Mouse (Mus musculus) retina, postnatal 1 day (tissue): ENCODE measurements around the gene Sptb.

Source experiments
- DNase-seq: peaks from one replicate; pipeline ENCODE4 v3.0.0-alpha.2; 2012

Gene Sptb

DNA sequence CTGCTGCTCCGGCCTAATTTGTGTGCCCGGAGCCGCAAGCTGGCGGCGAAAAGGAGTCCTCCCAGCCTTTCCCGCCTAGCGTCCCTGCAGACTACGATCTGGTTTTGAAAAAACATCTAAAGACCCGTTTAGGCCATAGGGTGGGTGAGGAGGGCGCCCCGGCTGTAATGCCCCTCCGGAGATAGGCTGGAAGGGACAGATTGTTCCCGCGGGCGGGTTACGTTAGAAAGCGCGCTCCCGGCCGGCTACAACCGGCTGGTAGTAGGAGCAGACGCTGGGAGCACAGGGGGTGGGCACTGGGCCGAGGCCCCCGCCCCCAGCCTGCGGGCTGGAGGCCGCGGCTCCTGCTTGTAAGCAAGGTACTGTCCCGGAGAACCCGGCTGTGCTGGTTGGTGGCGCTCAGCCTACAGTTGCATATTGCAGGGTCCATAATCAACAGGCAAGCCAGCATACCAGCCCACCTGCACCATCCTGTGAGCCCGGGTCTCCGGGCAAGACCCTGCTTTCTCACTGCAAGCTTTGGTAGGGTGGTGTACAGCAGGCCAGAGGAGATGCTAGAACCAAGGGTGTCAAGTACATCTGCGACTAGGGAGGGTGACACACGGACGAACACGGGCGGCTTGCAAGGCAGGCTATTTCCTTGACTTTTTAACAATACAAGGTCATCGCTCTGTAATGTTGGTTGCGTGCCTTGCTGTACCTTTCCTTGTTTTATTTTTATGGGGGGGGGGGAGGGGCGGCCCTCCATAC is at the start of gene Sptb:
Gene Sptb, minus strand, starts transcription at position 197 of the 750 bp plus-strand sequence.
- peak; percentile 79 for DNase-seq

DNA sequence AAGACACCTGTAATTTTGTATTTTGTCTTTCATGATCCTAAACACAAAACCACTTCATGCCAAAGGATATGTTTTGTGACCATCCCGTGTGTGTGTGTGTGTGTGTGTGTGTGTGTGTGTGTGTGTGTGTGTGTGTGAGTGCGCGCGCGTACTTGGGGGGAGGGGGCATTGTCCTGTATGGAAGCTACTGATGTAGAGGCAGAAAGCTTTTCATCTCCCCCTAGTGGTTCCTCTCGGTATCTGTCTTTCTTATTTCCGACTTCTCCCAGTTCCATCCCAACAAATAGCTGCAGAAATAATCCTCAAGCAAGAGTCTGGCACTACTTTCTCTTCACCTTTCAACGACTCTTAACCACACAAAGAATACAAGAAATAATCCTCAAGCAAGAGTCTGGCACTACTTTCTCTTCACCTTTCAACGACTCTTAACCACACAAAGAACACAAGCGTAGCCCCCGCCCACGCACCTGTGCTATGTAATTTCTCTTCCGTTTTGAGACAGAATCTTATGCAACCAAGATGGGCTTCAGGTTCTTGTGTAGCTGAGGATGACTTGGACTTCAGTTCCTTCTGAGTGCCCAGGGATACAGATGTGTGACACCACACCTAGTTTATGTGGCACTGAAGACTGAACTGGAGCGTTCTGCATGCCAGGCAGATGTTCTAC is 42.4 kb upstream of the Sptb start:
- DNase-seq = peak; percentile 83

DNA sequence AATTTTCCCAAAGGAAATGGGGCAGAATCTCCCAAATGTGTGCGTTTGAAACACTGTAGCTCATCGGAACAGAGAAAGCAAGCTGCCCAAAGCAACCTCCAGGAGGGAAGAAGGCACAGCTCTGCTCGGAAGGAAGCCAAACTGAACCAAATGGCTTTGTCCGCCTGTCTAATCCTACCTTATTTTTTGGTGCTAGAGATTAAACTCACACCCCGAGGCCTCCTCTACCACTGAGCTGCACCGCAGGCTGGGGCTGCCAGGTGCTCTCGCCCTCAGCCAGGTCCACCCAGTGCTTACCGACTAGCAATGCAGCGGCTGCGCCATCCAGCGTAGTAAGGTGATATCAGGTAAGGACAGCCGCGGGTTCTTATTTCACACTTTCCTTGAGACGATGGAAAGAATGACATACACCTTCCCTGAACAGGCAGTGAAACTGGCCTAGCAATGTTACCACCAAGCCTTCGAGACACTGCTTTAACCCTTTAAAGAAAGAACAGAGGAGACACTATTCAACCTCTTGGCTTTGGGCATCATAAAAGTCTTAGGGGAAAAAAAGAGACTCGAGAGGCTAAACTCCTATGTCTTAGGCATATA is 40.6 kb upstream of the Sptb start:
- DNase-seq = no peak

DNA sequence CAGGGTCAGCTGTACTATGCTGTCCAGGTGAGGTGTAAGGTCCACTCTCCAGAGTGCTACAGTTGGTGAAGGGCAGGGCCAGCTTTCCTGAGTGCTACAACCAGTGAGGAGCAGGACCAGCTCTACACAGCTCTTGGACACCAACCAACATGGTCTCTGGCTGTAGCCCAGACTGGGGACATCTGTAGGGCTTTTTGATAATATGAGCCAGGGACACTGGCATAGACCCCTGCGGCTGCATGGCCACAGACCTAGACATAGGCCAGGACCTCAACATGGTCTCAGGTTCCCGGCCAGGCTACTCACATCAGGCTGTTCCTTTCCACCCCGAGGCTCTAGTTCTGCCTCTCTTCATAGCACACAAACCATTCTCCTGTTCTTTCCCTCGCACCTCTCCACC is 17.6 kb upstream of the Sptb start:
- DNase-seq = no peak

DNA sequence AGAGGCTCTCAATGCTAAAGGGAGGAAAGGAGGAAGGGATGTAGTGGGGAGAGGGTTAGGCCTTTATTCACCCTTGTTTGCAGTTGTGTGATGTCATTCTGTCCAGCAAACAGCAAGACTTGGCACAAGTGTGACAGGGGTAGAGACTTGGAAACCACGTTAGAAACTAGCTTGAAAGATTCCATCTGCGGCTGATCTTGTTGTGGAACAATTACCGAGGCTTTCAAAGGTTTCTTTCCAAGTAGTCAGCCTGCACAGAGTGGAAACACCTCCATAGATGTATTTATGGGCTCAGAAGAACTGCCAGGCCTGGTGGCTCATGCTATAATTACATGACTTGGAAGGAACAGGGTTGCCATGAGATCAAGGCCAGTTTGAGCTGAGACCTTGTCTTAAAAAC is 11.7 kb upstream of the Sptb start:
- no peak for DNase-seq

DNA sequence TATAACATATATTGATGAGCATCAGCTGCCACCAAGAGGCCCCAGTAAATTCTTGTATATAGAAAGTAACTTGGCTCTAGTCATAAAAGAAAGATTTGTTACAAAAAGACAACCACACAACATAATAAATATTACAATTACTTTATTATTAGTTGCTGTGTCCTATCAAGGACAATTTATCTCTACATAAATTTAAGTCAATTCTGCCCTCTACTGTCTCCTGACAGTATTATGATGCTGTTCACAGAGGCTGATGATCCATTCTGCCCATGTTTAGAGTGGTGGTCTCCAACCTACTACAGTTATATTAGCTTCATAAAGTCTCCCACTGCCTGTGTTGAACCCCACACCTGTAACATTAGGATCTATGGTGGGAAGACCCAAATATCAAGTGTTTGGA is 10.2 kb upstream of the Sptb start:
- DNase-seq = peak; percentile 27

DNA sequence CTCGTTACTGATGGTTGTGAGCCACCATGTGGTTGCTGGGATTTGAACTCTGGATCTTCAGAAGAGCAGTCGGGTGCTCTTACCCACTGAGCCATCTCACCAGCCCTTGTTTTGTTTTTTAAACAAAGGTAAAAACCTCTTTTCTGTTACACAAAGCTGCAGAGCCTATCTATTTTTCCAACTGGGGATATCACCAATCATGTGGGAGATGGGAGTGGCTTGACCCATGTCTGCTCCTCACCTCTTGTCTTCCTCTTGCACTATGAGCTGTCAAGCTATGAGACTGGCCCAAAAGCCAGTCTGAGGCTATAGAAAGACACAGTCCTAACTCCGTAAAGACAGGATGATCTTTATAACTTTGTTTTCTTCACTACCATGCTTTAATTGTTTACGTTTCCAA is 8.0 kb upstream of the Sptb start:
- DNase-seq = no peak

DNA sequence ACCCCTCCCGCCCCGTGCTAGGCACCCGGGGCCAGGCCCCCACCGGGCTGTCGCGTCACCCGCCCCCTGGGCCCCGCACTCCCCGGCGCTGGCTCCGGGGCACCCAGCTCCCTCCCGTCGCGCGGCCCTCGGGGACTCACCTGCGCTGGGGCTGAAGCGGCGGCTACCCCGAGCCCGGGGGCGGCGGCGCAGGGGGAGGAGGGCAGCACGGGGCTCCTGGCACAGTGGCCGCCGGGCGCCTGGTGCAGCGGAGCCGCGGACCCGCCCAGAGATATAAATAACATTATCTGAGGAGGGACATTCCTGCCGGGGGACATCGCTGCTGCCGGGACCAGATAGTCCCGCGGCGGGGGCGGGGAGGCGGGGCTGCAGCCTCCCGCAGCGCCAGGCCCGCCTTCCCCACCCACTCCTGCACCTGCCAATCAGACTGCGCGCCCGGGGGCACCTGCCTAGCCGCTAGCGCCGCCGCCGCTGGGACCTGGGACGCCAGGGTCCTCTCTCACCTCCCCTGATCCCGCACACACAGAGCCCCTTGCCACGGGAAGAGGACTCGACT is 474 bp downstream of the Sptb start:
- peak; percentile 76 for DNase-seq

DNA sequence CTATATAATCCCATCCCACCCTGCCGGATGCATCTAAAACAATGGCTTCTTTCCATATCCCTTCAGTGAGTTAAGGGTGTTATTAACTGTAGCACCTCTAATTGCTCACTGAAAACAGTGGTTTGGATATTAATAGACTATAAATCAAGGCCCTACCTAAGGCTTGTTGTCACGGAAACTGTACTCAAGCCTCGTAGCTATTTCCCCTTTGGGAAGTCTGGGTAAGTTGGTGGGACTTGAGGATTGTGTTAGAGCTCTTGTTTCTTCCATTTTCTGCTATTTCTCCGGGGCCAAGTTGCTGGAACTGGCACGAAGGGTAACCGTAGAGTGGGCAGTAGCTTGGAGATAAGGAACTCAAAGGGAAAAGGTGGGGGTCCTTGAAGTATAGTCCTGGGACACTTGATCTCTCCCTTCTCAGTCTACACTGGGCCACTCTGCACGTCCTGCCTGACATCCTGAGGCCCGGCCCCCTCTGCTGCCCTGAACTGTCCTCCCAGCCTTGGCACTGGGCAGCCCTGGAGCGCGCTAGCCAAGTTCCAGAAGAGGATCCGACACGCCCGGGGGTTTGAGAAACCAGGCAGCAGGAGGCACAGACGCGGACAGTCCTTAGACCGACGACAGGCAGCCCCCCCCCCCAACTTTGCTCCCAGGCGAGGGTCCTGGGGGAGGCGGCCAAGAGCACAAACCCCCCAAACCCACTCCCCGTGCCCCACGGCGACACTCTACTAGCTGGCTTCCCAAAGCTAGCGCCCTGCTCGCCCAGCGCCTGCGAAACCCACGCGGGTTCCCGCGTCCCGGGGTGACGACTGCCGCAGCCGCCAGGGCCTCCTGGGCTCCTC is 1.2 kb downstream of the Sptb start:
- no peak for DNase-seq

DNA sequence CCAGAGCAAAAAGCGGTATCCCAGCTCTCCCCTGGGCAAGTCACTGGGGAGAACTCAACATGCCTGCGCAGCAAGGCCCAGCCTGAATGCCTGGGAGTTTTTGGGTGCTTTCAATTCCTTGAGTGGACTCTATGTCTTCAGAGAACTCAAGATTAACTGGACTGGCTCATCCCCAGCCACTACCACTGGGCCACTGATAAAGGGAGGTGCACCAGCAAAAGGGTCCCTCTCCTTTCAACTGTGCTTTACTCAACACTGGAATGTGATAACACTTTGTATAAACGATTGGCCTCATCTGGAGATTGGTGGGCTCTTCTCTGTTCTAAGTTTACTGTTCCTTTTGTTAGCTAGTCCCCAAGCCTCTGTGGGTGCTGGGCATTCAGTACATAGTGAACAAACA is 2.2 kb downstream of the Sptb start:
- no peak for DNase-seq

DNA sequence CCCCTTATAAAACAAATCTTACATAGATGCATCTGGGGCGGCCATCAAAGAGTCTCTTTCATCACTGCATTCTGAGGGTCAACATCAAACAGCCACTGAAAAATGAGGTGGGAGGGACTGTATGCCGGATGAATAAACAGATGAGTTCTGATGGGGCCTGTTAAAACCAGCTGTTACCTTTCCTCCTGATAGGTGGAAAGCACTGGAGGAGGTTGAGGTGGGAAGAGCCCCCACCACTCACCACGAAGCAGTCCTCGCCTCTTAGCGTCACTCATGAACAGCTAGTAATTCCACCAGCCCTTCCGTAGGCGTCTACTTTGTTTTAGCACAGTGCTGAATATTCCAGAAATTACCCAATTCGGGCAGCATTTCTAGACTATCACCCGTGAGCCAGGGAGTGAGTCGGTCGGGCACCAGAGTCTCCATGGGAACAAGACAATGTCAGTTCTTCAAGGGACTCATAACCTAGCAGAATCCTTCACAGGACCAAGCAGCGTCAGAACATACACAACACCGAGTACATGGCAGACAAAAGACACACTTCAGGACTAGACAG is 13.9 kb downstream of the Sptb start:
- no peak for DNase-seq

DNA sequence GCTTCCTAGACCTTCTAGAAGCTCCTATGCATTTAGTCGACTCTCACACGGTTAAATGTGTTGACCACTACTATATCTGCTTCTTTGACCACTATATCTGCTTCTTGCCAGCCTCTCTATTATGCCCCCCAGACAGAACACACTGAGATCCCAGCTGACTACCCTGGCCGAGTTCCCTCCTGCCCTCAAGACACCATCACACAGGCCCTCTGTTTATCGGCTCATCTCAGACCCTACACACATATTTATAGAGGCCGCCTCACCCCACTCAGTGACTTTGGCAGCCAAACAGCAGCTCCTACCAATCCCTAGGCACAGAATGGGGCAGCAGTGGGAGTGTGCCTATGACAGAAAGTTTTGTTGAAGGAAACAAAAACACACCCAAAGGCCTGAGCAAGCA is 14.6 kb downstream of the Sptb start:
- DNase-seq = no peak

DNA sequence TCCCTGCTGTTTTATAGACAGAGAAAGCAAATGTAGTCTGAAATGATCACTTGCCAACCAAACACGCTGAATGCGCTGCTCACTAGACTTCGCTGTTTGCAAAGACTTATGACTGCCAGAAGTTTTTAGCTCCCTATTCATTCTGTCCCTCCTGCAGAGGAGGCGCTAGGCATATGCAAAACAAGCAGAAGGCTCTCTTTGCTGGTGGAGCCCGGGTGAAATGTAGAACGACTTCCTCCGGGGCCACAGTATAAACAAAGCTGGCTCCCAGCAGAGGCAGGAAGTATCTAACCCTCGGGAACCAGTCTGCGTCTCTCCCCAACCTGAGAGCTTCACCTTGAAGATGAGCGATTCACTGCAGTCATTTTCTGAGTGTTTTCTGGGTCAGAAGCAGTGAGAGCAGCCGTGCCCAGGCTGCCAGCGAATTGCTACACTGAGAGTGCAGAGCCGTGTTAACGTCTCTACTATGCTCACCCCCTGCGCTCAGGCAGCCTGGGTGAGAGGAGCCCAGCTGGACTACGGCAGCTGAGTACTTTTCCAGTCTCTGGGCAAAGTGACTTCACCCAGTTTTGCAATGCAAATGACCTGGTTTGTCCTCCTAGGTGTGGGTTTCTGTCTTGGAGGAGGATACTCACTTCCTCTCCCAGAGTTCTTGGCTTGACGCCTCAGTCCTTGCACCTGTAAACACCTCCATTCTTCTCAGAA is 15.4 kb downstream of the Sptb start:
- peak; percentile 62 for DNase-seq

DNA sequence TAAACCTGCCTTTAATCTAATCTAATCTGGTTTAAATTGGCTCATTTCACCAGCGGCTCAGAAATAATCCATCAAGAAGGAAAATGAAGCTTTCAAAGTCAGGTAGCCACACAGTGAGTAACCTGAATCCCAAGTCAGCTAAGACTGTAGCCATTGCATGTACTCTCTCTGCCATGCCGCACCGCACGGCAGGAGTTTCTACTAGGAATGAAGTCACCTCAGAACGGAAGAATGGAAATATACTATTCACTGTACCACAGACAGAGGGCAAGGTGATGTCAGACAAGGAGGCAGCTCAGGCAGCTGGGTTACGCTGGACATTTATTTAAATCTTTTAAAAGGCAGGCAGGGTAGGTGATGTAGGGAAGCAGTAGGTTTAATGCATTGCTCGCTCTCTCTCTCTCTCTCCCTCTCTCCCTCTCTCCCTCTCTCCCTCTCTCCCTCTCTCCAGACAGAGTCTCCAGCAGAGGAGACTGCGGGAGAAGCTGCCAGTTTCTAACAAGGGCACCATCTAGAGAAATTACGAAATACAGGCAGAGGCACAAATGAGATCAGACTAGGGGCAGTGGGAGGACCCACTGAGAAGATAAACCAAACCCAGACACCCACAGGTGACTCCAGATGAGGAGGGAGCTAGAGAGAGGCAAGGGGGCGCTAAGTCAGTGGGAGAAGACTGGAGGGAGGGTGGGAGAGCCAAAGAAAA is 22.7 kb downstream of the Sptb start:
- DNase-seq = no peak

DNA sequence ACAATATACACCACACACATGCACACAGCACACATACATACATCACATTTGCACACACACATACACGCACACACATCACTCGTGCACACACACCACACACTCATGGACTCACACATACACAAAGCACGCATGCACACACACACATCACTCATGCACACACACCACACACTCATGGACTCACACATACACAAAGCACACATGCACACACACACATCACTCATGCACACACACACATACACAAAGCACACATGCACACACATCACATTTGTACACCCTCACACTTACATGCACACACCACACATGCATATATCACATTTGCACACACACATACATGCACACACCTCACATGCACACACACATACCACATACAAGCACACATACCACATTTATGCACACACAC is 24.7 kb downstream of the Sptb start:
- no peak for DNase-seq

DNA sequence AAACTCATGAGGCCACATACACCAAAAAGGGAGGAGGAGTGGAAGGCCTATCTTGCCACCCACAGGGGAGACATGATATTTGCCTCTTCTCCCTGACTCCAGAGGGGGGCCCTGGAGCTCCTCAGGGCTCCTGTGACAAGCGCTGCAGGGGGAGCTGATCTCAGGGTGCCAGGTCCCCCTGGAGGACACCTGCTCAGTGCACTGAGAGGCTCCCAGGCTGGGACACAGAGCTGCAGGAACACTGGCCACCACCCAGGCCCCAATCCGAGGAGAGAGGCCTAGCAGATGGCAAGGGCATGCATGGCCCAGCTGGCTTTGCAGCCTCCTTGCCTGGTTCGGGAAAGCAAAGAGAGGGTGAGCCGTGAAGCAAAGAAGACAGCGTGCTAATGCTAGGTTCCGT is 25.9 kb downstream of the Sptb start:
- DNase-seq = no peak

DNA sequence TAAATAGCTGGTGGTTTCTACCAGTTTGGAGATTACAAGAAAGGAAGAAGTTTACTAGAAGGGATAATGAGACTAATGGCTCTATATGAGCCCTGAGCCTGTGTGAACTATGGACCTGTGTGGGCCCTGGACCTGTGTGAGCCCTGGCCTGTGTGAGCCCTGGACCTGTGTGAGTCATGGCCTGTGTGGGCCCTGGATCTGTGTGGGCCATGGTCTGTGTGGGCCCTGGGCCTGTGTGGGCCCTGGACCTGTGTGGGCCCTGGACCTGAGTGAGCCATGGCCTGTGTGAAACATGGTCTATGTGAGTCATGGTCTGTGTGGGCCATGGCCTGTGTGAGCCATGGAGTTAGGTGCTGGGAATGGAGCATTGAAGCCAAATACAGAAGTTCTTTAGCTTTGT is 28.4 kb downstream of the Sptb start:
- no peak for DNase-seq

DNA sequence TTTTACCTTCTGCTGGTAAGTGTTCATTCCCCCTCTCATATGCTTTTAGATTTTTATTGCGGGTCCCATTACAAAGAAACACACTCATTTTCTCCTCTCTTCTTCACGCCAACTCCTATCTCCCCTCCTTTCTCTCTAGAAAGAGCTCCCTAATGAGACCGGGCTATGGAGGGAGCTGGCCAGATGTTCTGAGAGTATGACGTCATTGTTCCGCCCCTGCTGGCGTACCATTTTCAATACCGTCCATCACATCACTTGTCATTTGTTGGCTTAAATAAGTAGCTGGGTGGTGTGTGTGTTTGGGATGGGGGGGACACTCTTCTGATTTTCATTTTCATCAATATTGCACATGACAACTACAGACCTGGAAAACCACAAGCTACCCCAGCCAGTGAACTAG is 33.3 kb downstream of the Sptb start:
- no peak for DNase-seq

DNA sequence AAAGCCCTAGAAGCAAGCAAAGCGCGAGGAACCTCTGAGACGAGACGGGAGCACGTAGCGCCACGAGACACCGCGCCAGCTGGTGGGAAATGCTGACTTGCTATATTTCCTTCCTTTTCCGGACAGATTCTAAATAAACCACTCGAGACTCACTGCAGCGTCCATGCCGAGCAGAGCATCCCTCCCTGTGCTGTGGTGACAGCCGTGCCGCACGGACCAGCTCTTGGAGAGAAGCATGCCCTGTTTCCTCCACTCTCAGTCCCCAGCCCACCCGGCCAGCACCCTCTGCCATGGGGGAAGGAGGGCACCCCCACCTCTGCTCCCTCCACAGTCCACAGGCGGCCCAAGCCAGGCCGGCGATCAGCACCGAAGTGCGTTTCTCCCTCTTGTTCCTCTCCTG is 33.9 kb downstream of the Sptb start:
- no peak for DNase-seq

DNA sequence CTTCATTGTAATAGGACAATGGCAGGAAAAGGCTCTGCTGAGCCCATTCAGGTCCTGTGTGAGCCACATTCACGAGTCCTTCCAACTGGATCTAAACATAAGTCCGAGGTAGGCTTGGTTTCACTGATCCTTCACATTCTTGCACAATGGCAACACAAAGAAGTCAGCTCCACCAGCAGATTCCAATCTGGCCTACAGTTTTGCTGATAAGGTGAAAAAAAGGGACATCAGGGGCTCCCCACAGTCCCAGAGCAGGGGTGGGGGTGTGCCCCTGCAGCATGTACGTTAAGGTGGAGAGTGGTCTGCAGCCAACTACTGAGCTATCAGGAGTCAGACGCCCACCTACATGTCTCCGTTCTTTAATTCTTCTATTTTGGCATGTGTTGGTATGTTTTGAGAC is 35.0 kb downstream of the Sptb start:
- no peak for DNase-seq

DNA sequence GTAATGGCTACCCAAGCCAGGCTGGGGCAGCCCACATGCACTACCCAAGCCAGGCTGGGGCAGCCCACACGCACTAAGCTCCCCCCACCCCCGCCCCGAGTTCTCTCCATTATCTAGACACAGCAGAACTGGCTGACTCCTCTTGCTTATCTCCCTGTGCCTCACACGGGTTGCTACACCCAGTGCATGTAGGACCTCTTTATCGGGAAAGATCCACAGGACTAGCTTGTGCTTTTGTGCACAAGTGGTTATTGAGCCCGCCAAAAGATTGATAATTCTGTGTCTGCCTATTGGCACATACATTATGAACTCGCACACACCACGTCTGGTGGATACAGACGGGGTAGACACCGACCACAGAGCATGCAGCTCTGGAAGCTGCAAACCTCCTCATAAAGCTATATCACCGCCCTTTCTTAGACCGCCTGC is 36.5 kb downstream of the Sptb start:
- no peak for DNase-seq

DNA sequence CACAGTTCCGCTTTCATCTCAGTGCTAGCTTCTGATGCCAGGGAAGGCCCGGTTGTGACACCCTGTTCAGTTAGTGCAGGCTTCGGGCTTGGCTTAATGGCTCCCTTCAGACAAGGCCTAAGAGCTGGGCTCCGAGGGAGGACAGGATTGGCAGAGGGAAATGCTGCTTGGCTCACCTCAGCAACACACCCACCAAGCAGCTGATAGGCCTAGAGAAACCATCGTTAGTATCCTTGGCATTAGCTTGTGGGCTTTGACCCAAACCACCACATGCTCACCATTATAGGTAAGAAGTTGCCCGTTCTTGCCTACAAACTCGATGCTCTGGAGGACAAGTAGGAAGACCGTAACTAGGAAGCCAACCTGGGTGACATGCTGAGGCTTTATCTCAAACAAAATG is 38.3 kb downstream of the Sptb start:
- DNase-seq = no peak
